Mouse (Mus musculus) common myeloid progenitor, adult 5-6 weeks (primary cell): Measurements from ENCODE around the gene Cbx1. TPM values are rescaled to one million over a fixed set of nuclear protein-coding genes. Genes with fewer than 3 reads are reported as not detected.

Source experiments
- ATAC-seq: replicated peaks from 2 replicates; pipeline ENCODE4 v1.8.0; 2016; ENCODE audit warnings: low read depth, mild to moderate bottlenecking, moderate TSS enrichment, inconsistent platforms; ENCODE audit not compliant: poor library complexity, severe bottlenecking
- total RNA-seq: library from RNA; stranded (forward); fragments of 200-1000, 187-1606 nt; gene quantifications from 2 replicates; pipeline ENCODE4 v1.2.3, GENCODE M21; 2017

The Cbx1 gene
- total RNA-seq, 1 experiment from 2014 or later = 94.1 TPM

- ATAC-seq = no peak
Observed at GRCm38 (mm10) chr11:96813455-96813854, 24.5 kb downstream of the Cbx1 start.

- no peak for ATAC-seq
Observed at GRCm38 (mm10) chr11:96813920-96814319, 25.0 kb downstream of the Cbx1 start.

- ATAC-seq = no peak
Observed at GRCm38 (mm10) chr11:96814443-96814842, 25.5 kb downstream of the Cbx1 start.

GRCm38 (mm10) chr11:96815895-96816294 lies 27.0 kb downstream of the Cbx1 start:
- no peak for ATAC-seq

- no peak for ATAC-seq
Observed at GRCm38 (mm10) chr11:96816494-96816893, 27.6 kb downstream of the Cbx1 start.

GRCm38 (mm10) chr11:96816979-96817378 lies 28.1 kb downstream of the Cbx1 start:
- no peak for ATAC-seq

GRCm38 (mm10) chr11:96818128-96818710 lies 29.3 kb downstream of the Cbx1 start:
- ATAC-seq = no peak

- no peak for ATAC-seq
Observed at GRCm38 (mm10) chr11:96821956-96822355, 33.0 kb downstream of the Cbx1 start.

GRCm38 (mm10) chr11:96822675-96823470 lies 33.9 kb downstream of the Cbx1 start:
- ATAC-seq = no peak

GRCm38 (mm10) chr11:96823471-96823837 lies 34.5 kb downstream of the Cbx1 start:
- ATAC-seq = no peak

GRCm38 (mm10) chr11:96823880-96824782 lies 35.2 kb downstream of the Cbx1 start:
- peak; percentile 95 for ATAC-seq

- ATAC-seq = no peak
Observed at GRCm38 (mm10) chr11:96824783-96825495, 36.0 kb downstream of the Cbx1 start.

GRCm38 (mm10) chr11:96826481-96826880 lies 37.6 kb downstream of the Cbx1 start:
- ATAC-seq = no peak

- ATAC-seq = no peak
Observed at GRCm38 (mm10) chr11:96827062-96827581, 38.2 kb downstream of the Cbx1 start.

GRCm38 (mm10) chr11:96827917-96828316 lies 39.0 kb downstream of the Cbx1 start:
- ATAC-seq = no peak

GRCm38 (mm10) chr11:96828881-96829280 lies 40.0 kb downstream of the Cbx1 start:
- no peak for ATAC-seq

GRCm38 (mm10) chr11:96829403-96829812 lies 40.5 kb downstream of the Cbx1 start:
- peak; percentile 55 for ATAC-seq

- peak; percentile 94 for ATAC-seq
Observed at GRCm38 (mm10) chr11:96829813-96830538, 41.0 kb downstream of the Cbx1 start, which contains the start of gene Nfe2l1. Gene Nfe2l1 (minus strand): TSS chr11:96829968.

GRCm38 (mm10) chr11:96830539-96831216 lies 41.8 kb downstream of the Cbx1 start:
- ATAC-seq = no peak
